Mouse (Mus musculus): ENCODE results near the gene Shroom2. TPM values are rescaled to one million over a fixed set of nuclear protein-coding genes. Genes with fewer than 3 reads are reported as not detected.

Shroom2 gene
- polyA plus RNA-seq, 2 experiments: 0.97 to 1.1 TPM

GRCm38 (mm10) chrX:152655796-152656608, 113.3 kb downstream of the Shroom2 start:
- Histone ChIP-seq H3K4me2 (ENCODE audit: low read depth) (no peak overlapping the region), H3K4me3 (ENCODE audit: insufficient read depth in 1 of 2, low read depth in 2 of 2, low read length in 2 of 2) (no peak overlapping the region), H3K27me3 (ENCODE audit: control insufficient read depth, insufficient read depth, low read length) (no peaks in the 10 kb centered on the region; the same call in 1 of the 2 replicates), H3K36me3 (replicated peaks; ENCODE audit: control insufficient read depth, insufficient read depth, low read depth) (no peaks in the 10 kb centered on the region), H3K9ac (replicated peaks) (no peak overlapping the region), H3K9me3 (ENCODE audit: control insufficient read depth, low read length) (no peaks in the 10 kb centered on the region), H3K4me1 (replicated peaks; ENCODE audit: control insufficient read depth in 2 of 2, insufficient read depth in 2 of 2, low read length in 1 of 2) (no peaks in the 10 kb centered on the region), H3K27ac (no peak overlapping the region)
- ATAC-seq (ENCODE audit: insufficient read depth): no peak
- 54% methylated on average over 8 of the region's 8 CpGs for WGBS (ENCODE audit: insufficient replicate concordance)
- DNase-seq (ENCODE audit: low read depth in 3 of 3, low spot score in 3 of 3): no peak
- TF ChIP-seq CTCF (IDR thresholded peaks at IDR 0.05; ENCODE audit: low read depth): no peak
- TF ChIP-seq EP300 (IDR thresholded peaks at IDR 0.05; ENCODE audit: low read depth): no peak

- no peak overlapping the region for H3K4me3 ChIP-seq (ENCODE audit: insufficient read depth in 1 of 2, low read depth in 2 of 2, low read length in 2 of 2)
- TF ChIP-seq CTCF (IDR thresholded peaks at IDR 0.05; ENCODE audit: low read depth) (no peak), EP300 (IDR thresholded peaks at IDR 0.05; ENCODE audit: low read depth) (no peak)
- WGBS (ENCODE audit: insufficient replicate concordance): 61% methylated on average over 2 of the region's 2 CpGs
- no peak overlapping the region for H3K27ac ChIP-seq
- no peaks in the 10 kb centered on the region for H3K4me1 ChIP-seq (replicated peaks; ENCODE audit: control insufficient read depth in 2 of 2, insufficient read depth in 2 of 2, low read length in 1 of 2)
- no peak for ATAC-seq (ENCODE audit: insufficient read depth)
- H3K9me3 ChIP-seq (ENCODE audit: control insufficient read depth, low read length): no peaks in the 10 kb centered on the region
- H3K4me2 ChIP-seq (ENCODE audit: low read depth): no peak overlapping the region
- H3K9ac ChIP-seq (replicated peaks): no peak overlapping the region
- no peak for DNase-seq (ENCODE audit: low read depth in 3 of 3, low spot score in 3 of 3)
- no peaks in the 10 kb centered on the region for H3K36me3 ChIP-seq (replicated peaks; ENCODE audit: control insufficient read depth, insufficient read depth, low read depth)
- no peaks in the 10 kb centered on the region; the same call in 1 of the 2 replicates for H3K27me3 ChIP-seq (ENCODE audit: control insufficient read depth, insufficient read depth, low read length)
Observed at GRCm38 (mm10) chrX:152652676-152653075, 116.6 kb downstream of the Shroom2 start.

DNA sequence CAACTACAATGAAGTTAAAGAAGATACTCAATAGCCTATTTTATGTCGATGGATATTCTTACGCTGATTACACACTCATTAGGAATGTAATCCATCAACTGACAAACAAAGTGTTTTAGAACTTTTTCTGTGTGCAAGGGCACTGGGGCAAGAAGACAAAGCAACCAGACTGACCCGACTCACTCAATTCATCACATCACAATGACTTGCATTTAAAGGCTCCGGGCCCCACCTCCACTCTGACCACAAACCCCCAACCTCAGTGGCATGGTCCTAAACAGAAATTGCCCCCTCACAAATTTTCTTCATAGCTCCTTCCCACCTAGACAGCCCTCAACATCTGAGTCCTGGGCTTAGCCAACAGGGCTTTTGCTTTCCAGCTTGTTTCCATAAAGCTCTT, 124.4 kb downstream of the Shroom2 start:
- ATAC-seq (ENCODE audit: insufficient read depth) (no peak), DNase-seq (ENCODE audit: low read depth in 3 of 3, low spot score in 3 of 3) (no peak)
- H3K4me3 ChIP-seq (ENCODE audit: insufficient read depth in 1 of 2, low read depth in 2 of 2, low read length in 2 of 2): no peak overlapping the region
- WGBS (ENCODE audit: insufficient replicate concordance): 41% methylated on average over 4 of the region's 4 CpGs
- H3K9me3 ChIP-seq (ENCODE audit: control insufficient read depth, low read length): no peaks in the 10 kb centered on the region
- H3K36me3 ChIP-seq (replicated peaks; ENCODE audit: control insufficient read depth, insufficient read depth, low read depth): no peaks in the 10 kb centered on the region
- no peak overlapping the region for H3K27ac ChIP-seq
- no peak overlapping the region for H3K4me2 ChIP-seq (ENCODE audit: low read depth)
- H3K9ac ChIP-seq (replicated peaks): no peak overlapping the region
- H3K27me3 ChIP-seq (ENCODE audit: control insufficient read depth, insufficient read depth, low read length): no peaks in the 10 kb centered on the region
- TF ChIP-seq EP300 (IDR thresholded peaks at IDR 0.05; ENCODE audit: low read depth) (no peak), CTCF (IDR thresholded peaks at IDR 0.05; ENCODE audit: low read depth) (no peak)
- H3K4me1 ChIP-seq (replicated peaks; ENCODE audit: control insufficient read depth in 2 of 2, insufficient read depth in 2 of 2, low read length in 1 of 2): no peaks in the 10 kb centered on the region

DNA sequence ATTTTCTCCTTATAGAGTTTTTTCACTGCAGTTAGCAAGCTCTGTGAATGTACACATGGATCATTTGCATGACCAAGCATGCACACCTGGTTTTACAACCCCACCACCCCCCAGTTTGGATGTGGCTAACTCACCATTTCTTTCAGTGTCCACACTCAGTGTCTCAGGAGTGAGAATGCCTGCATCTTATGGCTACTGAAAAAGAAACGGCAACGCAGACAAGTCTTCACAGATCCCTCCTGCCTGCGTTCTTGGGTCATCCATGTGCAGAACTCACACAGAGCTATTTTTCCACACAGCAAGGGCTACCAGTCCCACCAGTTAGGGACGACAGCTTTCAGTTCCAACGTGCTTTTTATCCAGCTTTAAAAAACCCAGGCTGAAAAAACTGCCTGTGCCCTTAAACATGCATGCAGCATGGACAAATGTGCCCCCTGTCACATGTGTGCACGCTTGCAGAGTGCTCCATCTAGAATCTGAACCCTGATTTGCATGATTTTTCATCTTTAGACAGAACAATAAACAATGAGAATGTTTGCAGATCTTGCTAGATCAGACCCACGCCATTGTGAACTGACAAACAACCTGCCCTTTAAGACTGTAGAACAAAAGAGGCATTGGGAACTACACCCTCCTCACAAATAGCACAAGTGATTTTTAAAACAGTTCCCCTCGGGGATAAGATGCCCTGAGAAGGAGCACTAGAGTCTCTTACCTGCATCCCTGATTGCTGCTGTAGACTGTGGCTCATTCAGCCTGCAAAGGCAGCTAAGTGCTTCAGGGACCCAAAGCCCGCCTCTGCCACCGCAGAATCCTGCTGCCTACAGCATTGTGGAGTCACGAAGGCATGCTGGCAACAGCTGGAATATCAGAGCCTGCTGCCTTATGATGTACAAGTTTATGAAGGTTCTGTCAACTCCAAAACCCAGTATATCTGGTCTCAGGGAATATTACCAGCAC, 125.3 kb downstream of the Shroom2 start:
- TF ChIP-seq CTCF (IDR thresholded peaks at IDR 0.05; ENCODE audit: low read depth) (no peak), EP300 (IDR thresholded peaks at IDR 0.05; ENCODE audit: low read depth) (no peak)
- ATAC-seq (ENCODE audit: insufficient read depth) (no peak), DNase-seq (ENCODE audit: low read depth in 3 of 3, low spot score in 3 of 3) (no peak)
- Histone ChIP-seq H3K36me3 (replicated peaks; ENCODE audit: control insufficient read depth, insufficient read depth, low read depth) (no peaks in the 10 kb centered on the region), H3K4me3 (ENCODE audit: insufficient read depth in 1 of 2, low read depth in 2 of 2, low read length in 2 of 2) (no peak overlapping the region), H3K27ac (no peak overlapping the region), H3K9ac (replicated peaks) (no peak overlapping the region), H3K9me3 (ENCODE audit: control insufficient read depth, low read length) (no peaks in the 10 kb centered on the region), H3K4me2 (ENCODE audit: low read depth) (no peak overlapping the region), H3K4me1 (replicated peaks; ENCODE audit: control insufficient read depth in 2 of 2, insufficient read depth in 2 of 2, low read length in 1 of 2) (no peaks in the 10 kb centered on the region), H3K27me3 (ENCODE audit: control insufficient read depth, insufficient read depth, low read length) (no peaks in the 10 kb centered on the region)
- 47% methylated on average over 11 of the region's 11 CpGs for WGBS (ENCODE audit: insufficient replicate concordance)

DNA sequence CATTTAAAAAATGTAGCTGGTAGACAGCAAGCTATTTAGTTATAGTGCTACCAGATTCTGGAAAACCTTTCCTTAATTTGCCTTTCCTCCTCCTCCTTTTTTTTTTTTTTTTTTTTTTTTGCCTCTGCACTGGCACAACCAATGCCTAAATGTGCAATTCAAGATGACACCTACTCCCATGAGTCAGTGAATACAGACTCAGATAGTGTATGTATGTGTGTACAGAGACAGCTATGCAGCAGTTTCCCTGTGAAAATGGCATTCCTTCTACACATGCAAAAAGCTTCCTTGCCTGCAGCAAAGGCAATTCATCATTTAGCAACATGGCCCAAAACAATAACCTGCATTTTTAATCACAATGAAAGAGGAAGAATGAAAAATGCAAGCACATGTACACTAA, 126.1 kb downstream of the Shroom2 start:
- no peak for ATAC-seq (ENCODE audit: insufficient read depth)
- no peaks in the 10 kb centered on the region for H3K27me3 ChIP-seq (ENCODE audit: control insufficient read depth, insufficient read depth, low read length)

More for the DNA sequence above, 126.1 kb downstream of the Shroom2 start:
- no peak overlapping the region for H3K9ac ChIP-seq (replicated peaks)
- H3K4me1 ChIP-seq (replicated peaks; ENCODE audit: control insufficient read depth in 2 of 2, insufficient read depth in 2 of 2, low read length in 1 of 2): no peaks in the 10 kb centered on the region
- no peak overlapping the region for H3K27ac ChIP-seq
- no peak overlapping the region for H3K4me3 ChIP-seq (ENCODE audit: insufficient read depth in 1 of 2, low read depth in 2 of 2, low read length in 2 of 2)
- DNase-seq (ENCODE audit: low read depth in 3 of 3, low spot score in 3 of 3): no peak
- H3K9me3 ChIP-seq (ENCODE audit: control insufficient read depth, low read length): no peaks in the 10 kb centered on the region
- TF ChIP-seq EP300 (IDR thresholded peaks at IDR 0.05; ENCODE audit: low read depth): no peak
- TF ChIP-seq CTCF (IDR thresholded peaks at IDR 0.05; ENCODE audit: low read depth): no peak
- no peak overlapping the region for H3K4me2 ChIP-seq (ENCODE audit: low read depth)
- no peaks in the 10 kb centered on the region for H3K36me3 ChIP-seq (replicated peaks; ENCODE audit: control insufficient read depth, insufficient read depth, low read depth)

Measured in liver, embryonic 14.5 days (tissue).